Mouse (Mus musculus): ENCODE measurements around the gene Gpr15. TPM values are rescaled to one million over a fixed set of nuclear protein-coding genes. Genes with fewer than 3 reads are reported as not detected.
A peak's percentile ranks its signal among the peaks of the same experiment; 100 is the strongest.

Gene Gpr15
- total and polyA plus RNA-seq, 2 experiments from 2014 or later, result 0.05 TPM; not detected in 1

DNA sequence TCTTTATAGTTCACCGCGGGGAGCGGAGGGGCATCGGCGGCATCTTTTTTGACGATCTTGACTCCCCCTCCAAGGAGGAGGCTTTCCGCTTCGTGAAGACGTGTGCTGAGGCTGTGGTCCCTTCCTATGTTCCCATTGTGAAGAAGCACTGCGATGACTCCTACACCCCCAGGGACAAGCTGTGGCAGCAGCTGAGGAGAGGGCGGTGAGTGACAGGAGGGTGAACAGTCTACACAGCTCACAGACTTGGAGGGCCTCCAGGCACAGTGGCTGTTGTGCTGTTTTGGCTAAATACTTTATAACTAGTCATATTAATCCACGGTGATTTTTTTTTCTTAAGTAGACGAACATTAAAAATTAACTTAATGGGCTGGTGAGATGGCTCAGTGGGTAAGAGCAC lies 43.6 kb downstream of the Gpr15 start:
- DNase-seq (ENCODE audit: low spot score) (no peak), ATAC-seq (no peak)
- H3K4me3 ChIP-seq (ENCODE audit: low read length), result no peak overlapping the region
- no peaks in the 10 kb centered on the region for H3K9me3 ChIP-seq (ENCODE audit: low read length)
- TF ChIP-seq CTCF (IDR thresholded peaks at IDR 0.05; ENCODE audit: low read depth), result no peak
- no peak overlapping the region for H3K4me2 ChIP-seq (ENCODE audit: low read depth, low read length)
- no peaks in the 10 kb centered on the region for H3K27me3 ChIP-seq (ENCODE audit: insufficient read depth, low read length)
- no peak overlapping the region for H3K27ac ChIP-seq
- 86% methylated on average over 13 of the region's 13 CpGs for WGBS
- no peak overlapping the region for H3K9ac ChIP-seq (replicated peaks; ENCODE audit: low read length)
- H3K36me3 ChIP-seq (ENCODE audit: insufficient read depth, low read length), result peaks cover 22% of the 10 kb centered on the region
- peaks cover 9% of the 10 kb centered on the region; the same call in 1 of the 2 replicates for H3K4me1 ChIP-seq (ENCODE audit: insufficient read depth, low read length)

DNA sequence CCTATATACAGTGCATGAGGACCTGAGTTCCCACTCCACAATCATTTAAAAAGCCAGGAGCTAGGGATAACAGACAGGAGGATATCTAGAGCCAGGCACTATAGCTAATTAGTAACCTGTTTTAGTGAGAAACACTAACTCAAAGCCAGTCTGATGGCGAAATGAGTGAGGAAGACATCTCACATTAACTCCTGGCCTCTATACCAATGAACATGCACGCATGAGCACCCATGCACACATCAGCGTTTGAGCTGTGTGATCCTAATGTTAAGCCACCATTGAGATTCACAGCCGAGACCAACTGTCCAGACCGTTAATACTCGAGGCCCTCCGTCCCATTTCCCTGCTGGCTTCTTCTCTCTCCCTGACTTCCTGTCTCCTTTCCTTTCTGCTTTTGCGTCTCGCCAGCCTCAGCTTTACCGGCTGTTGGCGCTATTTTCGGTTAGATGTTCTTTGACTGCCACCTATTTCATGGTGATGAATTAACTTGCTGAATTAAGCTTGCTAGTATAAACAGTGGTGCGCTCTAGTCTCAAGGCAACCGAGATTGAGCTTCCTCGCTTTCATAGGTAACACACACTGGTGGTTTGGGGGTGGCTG lies 45.0 kb downstream of the Gpr15 start:
- no peak for TF ChIP-seq CTCF (IDR thresholded peaks at IDR 0.05; ENCODE audit: low read depth)
- no peak overlapping the region for H3K27ac ChIP-seq
- peaks cover 9% of the 10 kb centered on the region; the same call in 1 of the 2 replicates for H3K4me1 ChIP-seq (ENCODE audit: insufficient read depth, low read length)
- H3K4me2 ChIP-seq (ENCODE audit: low read depth, low read length), result no peak overlapping the region
- no peaks in the 10 kb centered on the region for H3K9me3 ChIP-seq (ENCODE audit: low read length)
- no peak for ATAC-seq
- H3K9ac ChIP-seq (replicated peaks; ENCODE audit: low read length), result no peak overlapping the region
- H3K4me3 ChIP-seq (ENCODE audit: low read length), result no peak overlapping the region
- peaks cover 22% of the 10 kb centered on the region for H3K36me3 ChIP-seq (ENCODE audit: insufficient read depth, low read length)
- no peaks in the 10 kb centered on the region for H3K27me3 ChIP-seq (ENCODE audit: insufficient read depth, low read length)
- 92% methylated on average over 15 of the region's 15 CpGs for WGBS
- no peak for DNase-seq (ENCODE audit: low spot score)

DNA sequence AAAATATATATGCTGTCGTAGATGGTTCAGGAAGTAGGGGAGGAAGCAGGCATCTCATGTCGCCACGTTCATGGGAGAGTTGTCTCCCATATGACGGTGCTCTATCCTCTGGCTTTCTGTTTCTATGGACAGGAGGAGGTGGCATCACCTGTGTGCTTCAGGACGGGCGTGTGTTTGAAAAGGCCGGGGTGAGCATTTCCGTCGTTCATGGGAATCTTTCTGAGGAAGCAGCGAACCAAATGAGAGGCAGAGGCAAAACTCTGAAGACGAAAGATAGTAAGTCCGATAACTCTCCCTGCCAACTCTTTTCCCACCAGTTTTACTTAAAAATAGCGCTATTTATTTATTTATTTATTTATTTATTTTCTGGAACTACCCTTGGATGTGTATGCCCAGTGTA lies 46.5 kb downstream of the Gpr15 start:
- H3K4me2 ChIP-seq (ENCODE audit: low read depth, low read length), result no peak overlapping the region
- no peak overlapping the region for H3K4me3 ChIP-seq (ENCODE audit: low read length)
- no peaks in the 10 kb centered on the region for H3K9me3 ChIP-seq (ENCODE audit: low read length)
- H3K27ac ChIP-seq, result no peak overlapping the region
- TF ChIP-seq CTCF (IDR thresholded peaks at IDR 0.05; ENCODE audit: low read depth), result no peak
- 95% methylated on average over 13 of the region's 13 CpGs for WGBS
- no peak overlapping the region for H3K9ac ChIP-seq (replicated peaks; ENCODE audit: low read length)
- no peak for ATAC-seq
- DNase-seq (ENCODE audit: low spot score), result no peak
- H3K4me1 ChIP-seq (ENCODE audit: insufficient read depth, low read length), result peaks cover 9% of the 10 kb centered on the region; the same call in 1 of the 2 replicates
- peaks cover 22% of the 10 kb centered on the region for H3K36me3 ChIP-seq (ENCODE audit: insufficient read depth, low read length)
- H3K27me3 ChIP-seq (ENCODE audit: insufficient read depth, low read length), result no peaks in the 10 kb centered on the region

- 75% methylated on average over 8 of the region's 8 CpGs for WGBS
- H3K9ac ChIP-seq (replicated peaks; ENCODE audit: low read length), result peak overlapping the region; percentile 85; the same call in 1 of the 2 replicates
Measured at GRCm38 (mm10) chr16:58671212-58671985, 47.5 kb downstream of the Gpr15 start.

DNA sequence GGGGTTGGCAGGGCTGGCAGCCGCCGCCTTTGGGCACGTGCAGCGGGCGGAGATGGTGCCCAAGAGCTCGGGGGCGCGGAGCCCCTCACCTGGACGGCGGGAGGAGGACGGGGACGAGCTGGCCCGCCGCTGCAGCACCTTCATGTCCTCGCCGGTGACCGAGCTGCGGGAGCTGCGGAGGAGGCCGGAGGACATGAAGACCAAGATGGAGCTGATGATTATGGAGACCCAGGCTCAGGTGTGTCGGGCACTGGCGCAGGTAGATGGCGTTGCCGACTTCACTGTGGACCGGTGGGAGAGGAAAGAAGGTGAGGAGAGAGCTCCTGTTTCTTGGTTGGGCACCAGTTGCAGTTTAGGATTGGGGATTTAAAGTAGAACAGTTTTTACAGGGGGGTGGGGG lies 48.2 kb downstream of the Gpr15 start:
- TF ChIP-seq CTCF (IDR thresholded peaks at IDR 0.05; ENCODE audit: low read depth), result peak; percentile 53
- ATAC-seq (peak; percentile 65), DNase-seq (ENCODE audit: low spot score) (peak; percentile 70)
- Histone ChIP-seq H3K9ac (replicated peaks; ENCODE audit: low read length) (peak overlapping the region; percentile 85), H3K4me1 (ENCODE audit: insufficient read depth, low read length) (peaks cover 9% of the 10 kb centered on the region; the same call in 1 of the 2 replicates), H3K4me2 (ENCODE audit: low read depth, low read length) (peak overlapping the region; percentile 85), H3K36me3 (ENCODE audit: insufficient read depth, low read length) (peaks cover 19% of the 10 kb centered on the region), H3K27ac (peak overlapping the region; percentile 86), H3K9me3 (ENCODE audit: low read length) (no peaks in the 10 kb centered on the region), H3K27me3 (ENCODE audit: insufficient read depth, low read length) (no peaks in the 10 kb centered on the region), H3K4me3 (ENCODE audit: low read length) (peak overlapping the region; percentile 98)
- 4% methylated on average over 25 of the region's 25 CpGs for WGBS

More at GRCm38 (mm10) chr16:58671212-58671985, 47.5 kb downstream of the Gpr15 start:
- no peaks in the 10 kb centered on the region for H3K27me3 ChIP-seq (ENCODE audit: insufficient read depth, low read length)
- no peak for TF ChIP-seq CTCF (IDR thresholded peaks at IDR 0.05; ENCODE audit: low read depth)
- H3K4me3 ChIP-seq (ENCODE audit: low read length), result peak overlapping the region; percentile 98
- no peak overlapping the region for H3K27ac ChIP-seq
- peaks cover 9% of the 10 kb centered on the region; the same call in 1 of the 2 replicates for H3K4me1 ChIP-seq (ENCODE audit: insufficient read depth, low read length)
- ATAC-seq (no peak), DNase-seq (ENCODE audit: low spot score) (no peak)
- H3K4me2 ChIP-seq (ENCODE audit: low read depth, low read length), result peak overlapping the region; percentile 85
- no peaks in the 10 kb centered on the region for H3K9me3 ChIP-seq (ENCODE audit: low read length)
- H3K36me3 ChIP-seq (ENCODE audit: insufficient read depth, low read length), result peaks cover 19% of the 10 kb centered on the region

- DNase-seq (ENCODE audit: low spot score), result peak; percentile 91
- H3K9ac ChIP-seq (replicated peaks; ENCODE audit: low read length), result peak within 1 kb of the TSS; percentile 85
- peak within 1 kb of the TSS; percentile 86 for H3K27ac ChIP-seq
- H3K27me3 ChIP-seq (ENCODE audit: insufficient read depth, low read length), result no peaks in the 10 kb centered on the region
- peaks cover 9% of the 10 kb centered on the region; the same call in 1 of the 2 replicates for H3K4me1 ChIP-seq (ENCODE audit: insufficient read depth, low read length)
- peak within 1 kb of the TSS; percentile 85 for H3K4me2 ChIP-seq (ENCODE audit: low read depth, low read length)
- H3K9me3 ChIP-seq (ENCODE audit: low read length), result no peaks in the 10 kb centered on the region
- WGBS, result under 1% methylated on average over 51 of the region's 51 CpGs
- H3K4me3 ChIP-seq (ENCODE audit: low read length), result peak within 1 kb of the TSS; percentile 98
- TF ChIP-seq CTCF (IDR thresholded peaks at IDR 0.05; ENCODE audit: low read depth), result peak; percentile 27
- H3K36me3 ChIP-seq (ENCODE audit: insufficient read depth, low read length), result peaks cover 16% of the 10 kb centered on the region
- ATAC-seq, result peak; percentile 98
Measured at GRCm38 (mm10) chr16:58669917-58670630, 48.8 kb downstream of the Gpr15 start, which contains the start of gene Cpox. Gene Cpox (plus strand): TSS chr16:58670292.

Data from hindbrain, postnatal 0 days (tissue).